Mouse (Mus musculus) monocyte, adult 2 months (primary cell): ENCODE measurements around the gene Dscam.

Source experiments
- DNase-seq, 2 experiments: peaks; one replicate each; pipeline ENCODE4 v3.0.0; 2022; ENCODE audit warnings: low spot score in 2 of 2, low read depth in 1 of 2

Dscam gene

DNA sequence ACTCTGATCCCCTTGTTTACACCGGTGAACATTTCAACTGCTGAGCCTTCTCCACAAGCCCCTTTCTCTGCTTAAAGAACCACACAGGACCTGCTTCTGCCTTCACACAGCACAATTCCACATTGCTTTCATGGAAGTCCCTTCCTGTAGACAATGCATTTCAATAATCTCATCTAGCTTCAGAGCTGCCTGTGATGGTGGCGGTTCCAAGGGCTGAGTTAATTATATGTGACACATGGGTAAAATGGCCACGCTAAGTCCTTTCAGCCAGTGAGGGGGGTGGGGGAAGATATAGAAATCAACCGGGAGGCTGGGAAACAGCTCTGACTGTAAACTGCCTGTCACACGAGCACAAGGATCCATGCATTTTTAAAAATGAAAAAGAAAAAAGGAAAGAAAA is 152.2 kb downstream of the Dscam start:
- DNase-seq = no peak

DNA sequence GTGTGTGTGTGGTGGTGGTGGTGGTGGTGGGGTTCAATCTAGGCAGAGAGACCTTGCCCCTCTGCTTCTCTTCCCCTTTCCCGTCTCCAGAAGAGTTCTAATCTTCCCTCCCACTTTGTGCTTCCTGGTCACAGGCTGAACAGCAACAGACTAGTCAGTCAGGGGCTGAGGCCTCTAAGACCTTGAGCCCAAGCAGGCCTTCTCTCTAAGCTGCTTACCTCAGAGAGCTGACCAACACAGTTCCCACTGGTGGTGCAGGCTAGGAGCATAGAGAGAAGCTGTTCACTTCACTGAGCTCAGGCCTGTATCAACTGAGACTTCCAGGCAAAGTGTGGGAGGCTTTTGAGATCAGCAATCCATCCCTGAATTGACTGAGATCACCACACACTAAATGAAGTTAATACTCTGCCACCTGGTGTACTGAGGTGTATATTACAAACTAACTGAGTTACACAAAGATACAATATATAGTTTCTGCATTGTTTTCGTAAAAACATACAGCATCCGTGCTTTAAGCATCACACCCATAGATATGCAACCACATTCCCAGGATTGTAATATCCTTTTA is 153.3 kb downstream of the Dscam start:
- DNase-seq = no peak

DNA sequence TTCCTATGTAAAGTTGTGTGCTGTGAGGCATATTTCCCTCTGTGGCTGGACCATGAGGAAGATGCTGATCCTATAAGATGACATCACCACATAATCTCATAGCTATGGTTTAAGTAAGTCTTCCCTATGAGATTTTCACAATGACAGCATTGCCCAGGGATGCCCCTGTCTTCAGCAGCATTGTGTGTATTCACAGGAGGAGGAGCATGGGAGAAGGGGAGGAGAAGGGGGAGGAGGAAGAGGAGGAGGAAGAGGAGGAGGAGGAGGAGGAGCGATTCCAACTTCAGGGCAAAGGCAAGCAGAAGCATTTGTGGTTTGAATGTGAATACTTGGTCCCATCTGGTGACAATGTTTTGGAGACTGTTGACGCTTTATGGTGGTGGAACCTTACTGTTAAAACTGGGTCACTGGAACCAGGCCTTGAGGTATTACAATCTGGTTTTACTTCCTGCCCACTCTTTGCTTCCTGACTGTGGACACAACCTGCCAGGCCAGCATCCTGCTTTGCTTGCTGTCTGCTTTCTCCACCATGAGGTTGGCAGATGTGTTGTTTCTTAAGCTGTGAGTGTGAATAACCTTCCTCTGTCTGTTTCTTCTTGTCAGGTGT is 154.2 kb downstream of the Dscam start:
- DNase-seq = no peak

DNA sequence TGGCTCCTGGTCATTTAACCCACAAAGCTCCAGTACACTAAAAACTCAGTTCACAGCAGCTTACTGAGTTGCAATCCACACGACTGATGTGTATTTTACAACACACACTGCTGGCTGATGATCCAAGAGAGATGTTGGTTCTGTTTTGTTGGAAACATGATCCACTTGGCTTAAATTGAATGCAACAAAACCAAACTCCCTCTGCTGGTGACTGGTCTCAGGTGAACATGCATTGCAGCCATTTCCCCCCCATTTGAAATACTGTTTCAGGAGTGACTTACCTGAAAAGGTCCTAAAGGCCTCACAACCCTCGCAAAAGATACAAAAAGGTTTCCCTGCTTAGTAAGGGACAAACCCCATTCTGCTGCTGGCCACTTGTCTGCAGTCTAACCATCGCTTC is 156.2 kb downstream of the Dscam start:
- no peak for DNase-seq

DNA sequence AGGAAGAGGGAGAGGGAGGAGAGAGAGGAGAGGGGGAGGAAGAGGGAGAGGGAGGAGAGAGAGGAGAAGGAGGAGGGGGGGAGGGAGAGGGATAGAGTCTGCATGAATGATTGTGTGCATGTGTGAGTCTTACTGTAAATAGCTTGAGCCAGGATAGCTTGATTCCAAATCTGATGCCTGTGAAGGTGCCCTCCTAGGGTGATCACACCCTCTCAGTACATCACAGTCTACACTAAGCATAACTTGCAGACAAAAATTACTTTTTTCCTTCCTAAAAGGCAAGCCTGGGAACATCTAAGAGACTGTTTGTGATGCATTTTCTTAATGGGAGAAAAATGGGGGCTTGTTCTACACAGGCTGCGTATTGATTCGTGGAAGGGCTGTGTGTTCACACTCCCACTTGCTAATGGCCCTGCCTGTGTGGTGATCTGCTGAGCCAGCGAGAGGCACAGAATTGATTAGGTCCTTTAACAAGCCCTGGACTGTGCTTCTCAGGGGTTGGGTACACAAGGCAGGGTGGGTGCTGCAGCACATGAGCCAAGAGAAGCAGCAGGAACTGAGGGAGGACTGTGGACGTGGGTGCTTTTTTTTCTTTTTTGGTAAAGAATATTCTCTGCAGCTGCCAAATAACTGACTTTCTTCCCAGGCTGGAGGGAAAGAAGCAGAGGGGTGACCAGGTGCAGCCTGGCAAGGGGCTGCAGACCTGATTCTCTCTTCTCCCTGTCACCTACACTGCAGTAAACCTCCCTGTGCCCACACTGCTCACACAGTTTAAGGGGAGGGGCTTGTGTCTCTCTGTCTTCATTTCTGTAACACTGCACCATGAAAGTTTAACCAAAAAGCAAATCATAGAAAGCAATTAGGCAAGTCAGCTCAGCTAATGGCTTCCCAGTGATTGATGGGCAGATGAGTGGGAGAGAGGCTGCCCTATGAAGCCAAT is 161.2 kb downstream of the Dscam start:
- DNase-seq = no peak

DNA sequence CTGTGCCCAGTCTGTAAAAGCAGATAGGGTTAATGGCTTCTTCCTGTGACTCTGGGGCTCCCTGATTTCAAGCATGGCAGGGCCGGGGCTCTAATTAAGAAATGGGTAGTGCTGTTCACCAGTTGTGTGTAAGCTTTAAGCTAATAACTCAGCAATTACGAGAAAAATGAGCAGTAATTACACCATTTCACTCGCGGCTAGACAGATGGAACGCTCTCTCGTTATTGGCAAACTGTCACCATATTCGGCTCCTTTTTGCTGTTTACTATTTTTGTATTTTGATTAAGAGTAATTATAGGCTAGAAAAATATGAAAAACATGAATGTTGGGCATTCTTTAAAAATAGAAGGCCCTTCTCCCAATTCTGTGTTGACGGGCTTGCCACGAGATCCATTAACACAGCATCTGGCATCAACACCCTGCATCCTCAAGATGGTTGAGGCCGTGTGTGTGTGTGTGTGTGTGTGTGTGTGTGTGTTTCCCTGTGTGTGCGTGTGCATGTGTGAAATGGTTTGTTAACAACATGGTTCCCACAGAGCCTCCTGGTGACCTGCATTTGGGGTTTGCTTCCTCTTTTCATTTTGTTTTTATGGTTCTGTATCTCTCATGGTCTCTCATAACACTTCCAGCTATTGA is 162.5 kb downstream of the Dscam start:
- DNase-seq = no peak

DNA sequence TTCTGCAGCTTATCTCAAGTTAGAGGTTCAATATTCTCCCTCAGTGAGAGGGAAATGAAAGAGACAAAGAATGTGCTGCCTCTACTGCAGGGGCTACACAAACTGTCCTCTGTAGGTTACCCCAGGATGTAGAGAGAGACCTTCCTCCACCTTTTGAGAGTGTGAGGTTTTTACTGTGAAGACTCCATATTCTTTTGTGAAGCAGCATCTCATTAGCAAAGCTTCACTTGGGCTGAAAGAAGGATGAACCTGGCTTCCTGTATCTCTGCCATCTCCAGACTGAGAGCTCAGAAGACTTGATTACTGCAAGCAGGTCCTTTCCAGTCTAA is 163.7 kb downstream of the Dscam start:
- no peak for DNase-seq

DNA sequence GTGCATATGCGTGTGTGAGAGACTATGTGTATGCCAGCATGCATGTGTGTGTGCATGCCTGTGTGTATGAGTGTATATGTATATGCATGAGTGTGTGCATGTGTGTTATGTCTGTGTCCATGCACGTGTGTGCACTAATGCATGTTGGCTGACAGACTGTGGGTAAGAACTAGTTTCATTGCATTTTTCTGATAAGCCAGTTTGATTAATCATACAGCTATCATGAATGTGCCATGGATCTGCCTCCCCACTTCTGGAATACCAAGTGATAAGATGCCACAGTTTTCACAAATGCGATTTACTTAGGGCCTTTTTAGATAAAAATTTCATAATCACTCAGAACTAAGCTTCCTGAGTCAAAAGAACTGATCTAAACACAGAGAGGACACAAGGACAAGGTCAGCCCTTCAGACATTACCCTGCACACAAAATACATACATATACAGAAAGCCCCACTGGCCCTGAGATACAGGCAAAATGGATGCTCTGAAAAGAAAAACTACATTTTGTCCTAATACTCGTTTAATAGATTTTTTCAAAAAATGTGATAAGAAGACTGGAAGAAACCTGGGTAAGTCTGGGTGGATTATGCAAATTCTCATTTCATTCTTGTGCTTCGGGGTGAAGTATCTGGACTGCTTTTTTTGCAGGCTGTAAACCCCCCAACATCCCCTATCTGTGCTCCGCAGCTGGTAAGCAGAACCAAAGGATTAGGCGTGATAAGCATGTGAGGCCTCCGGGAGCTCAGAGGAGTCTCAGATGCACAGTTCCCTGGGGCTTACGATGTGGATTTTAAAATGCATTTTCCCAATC is 164.3 kb downstream of the Dscam start:
- DNase-seq = no peak

DNA sequence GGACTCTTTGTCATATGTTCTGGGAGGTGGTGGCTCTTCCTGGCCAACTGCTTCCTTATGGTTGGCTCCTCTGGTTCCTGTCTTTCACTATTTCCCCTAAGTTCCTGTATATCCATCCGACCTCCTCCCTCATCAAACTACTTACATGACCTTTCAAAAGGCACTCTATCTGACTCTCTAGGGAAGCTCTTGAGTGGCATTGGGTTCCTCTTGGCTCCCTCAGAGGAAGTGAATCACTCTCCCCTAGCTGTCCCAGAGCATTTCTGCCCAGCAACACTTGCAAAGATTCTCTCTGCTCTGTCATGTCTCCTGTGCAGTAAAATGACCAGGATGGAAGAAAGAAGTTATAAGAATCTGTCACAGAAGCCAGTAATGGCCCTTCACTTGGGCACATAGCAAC is 166.6 kb downstream of the Dscam start:
- no peak for DNase-seq

DNA sequence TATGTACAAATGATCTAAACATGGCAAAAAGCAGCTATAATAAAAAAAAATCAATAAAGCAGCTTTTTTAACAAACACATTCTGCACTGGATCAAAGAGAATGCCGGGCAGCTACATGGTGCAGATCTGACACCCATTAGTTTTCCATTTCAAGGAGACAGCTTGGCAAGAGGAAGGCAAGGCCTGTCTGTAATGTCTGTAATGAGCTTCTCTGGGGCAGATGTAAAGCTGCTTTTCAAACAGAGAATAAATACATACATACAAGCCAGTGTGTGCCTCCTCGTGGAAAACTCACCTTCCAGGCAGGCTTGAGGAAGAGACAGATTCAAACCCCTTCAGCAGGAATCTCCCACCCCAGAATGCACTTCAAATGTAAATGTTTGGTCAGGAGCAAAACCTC is 167.7 kb downstream of the Dscam start:
- no peak for DNase-seq

DNA sequence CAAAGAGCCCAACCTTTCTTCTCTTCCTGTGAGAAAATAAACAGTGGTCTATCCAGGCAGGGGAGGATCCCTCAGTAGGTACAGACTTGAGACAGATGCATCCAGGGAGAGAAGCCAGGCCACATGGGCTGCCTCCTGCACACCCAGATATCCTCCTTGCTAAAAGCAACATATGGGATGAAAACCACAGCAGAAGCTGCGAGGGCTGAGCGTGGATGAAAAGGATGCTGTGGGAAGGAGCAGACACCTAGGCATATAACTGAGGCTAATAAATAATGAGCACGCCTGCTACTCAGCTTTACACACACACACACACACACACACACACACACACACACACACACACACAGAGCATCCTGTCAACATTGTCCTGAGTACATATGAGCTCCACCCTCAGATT is 168.4 kb downstream of the Dscam start:
- no peak for DNase-seq

DNA sequence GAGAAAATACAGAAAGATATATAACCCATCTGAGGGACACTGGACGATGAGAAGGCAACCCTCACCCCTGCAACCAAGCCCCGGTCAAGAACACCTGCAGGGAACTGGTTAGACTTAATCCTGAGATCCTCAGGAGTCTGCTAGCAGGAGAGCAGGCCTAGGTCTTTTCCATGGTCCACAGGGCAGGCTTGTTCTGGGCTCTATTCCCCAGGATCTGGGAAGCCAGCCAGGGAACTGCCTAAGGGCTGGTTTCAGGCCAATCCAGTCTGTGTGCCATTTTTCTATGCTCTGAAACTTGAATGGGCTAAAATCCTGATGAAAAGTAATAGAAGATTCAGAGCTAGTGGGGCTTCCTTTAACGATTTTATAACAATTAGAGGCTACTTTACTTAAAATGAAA is 173.7 kb downstream of the Dscam start:
- no peak for DNase-seq

DNA sequence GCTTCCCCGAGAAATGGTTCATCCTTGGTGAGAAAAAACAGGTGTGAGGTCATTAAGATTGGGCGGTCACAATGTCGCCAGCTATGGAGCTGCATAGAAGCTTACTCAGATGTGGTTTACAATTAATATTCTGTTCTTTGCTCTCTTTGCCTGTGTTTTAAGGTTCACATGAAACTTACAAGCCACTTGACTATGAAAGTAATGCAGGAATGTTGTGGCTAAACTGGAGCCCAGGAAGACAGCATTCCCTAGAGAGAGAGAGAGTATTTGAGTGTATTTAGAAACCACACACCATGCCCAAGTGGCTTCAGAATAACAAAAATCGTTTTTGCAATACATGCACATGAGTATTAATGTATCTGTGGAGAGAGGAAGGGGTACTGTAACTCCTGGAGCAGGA is 174.7 kb downstream of the Dscam start:
- no peak for DNase-seq

DNA sequence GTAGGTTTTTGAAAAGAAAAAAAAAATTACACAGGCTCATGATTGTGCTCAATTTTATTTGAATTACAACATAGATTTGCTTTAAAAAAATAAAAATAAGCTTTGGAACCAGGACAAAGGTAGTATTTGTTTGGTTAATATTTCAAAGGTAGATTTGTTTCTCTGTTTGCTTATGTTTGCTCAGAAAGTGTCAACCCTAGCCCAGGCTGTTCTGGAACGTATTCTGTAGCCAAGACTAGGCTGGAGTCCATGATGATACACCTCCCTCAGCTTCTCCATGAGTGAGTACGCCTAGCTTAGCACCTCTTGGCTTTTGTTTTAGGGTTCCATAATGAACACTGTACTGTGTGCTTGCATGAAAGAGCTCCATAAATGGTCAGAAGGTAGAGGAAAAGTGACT is 183.2 kb downstream of the Dscam start:
- no peak for DNase-seq

DNA sequence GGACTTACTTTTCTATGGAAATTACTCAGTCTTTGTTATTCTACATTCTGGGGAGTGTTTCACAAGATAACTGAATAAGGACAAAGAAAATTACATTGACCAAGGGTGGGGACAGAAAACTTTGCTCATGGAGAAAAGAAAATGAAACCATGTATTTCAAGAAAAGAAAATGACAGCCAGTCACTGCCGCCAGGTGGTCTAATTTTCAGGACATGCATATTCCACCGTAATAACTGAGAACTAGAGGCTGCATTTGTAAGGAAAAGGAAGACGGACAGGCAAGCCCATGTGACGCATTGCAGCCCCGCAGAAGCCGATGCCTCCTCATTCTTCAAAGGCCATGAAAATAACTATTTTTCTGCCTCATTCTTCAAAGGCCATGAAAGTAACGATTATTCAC is 197.3 kb downstream of the Dscam start:
- no peak for DNase-seq

DNA sequence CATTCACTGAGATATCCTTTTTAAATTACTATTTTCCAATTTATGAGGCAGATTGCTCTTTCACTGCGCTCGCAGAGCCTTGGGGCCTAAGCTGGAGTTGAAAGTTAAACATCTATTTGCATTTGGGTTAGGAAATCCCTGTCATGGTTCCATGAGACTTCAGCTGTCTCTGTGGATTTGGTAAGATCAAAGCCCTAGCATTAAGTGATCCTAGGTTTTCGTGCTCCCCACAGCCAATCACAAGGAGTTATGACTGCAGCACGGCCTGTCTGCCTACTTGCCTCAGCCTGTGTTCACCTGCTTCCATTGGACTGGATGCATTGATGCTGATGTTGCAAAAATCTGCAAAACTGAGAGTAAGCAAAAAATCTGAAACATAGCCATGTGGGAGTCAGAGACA is 198.8 kb downstream of the Dscam start:
- DNase-seq = no peak

DNA sequence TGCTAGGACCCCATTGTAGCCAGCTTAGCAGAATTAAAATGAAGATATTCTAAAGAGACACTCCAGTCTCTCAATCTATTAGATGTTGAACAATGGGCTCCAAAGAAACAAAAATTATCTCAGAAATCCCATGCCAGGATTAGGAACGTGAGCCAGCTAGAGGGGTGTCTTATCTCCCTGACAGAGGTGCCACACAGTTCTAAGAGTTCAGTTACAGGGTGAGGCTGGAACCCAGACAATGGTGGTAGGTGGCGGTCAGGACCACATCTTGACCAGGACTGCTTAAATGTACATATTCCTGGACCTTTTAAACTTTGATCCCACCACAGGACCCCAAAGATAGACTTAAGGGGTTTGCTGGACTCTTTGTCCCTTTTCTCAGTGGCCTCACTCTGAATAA is 200.1 kb downstream of the Dscam start:
- no peak for DNase-seq

DNA sequence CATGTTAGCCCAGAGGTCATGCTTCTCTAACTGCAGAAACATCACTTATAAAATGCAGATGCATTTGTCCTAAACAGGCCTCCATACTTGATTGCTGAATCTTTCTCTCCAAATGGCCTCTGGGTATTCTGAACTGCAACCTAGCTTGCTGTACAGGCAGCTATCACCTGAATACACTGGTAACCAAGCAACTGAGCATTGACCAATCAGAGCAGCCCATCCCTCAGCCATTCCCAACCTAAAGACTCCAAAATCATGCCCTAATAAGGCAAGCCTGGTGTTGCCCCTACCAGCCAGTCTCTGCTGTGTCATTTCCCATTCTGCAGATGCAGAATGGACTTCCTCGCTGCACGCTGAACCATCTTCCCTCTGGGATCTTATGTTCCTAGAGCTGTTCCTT is 200.9 kb downstream of the Dscam start:
- no peak for DNase-seq

DNA sequence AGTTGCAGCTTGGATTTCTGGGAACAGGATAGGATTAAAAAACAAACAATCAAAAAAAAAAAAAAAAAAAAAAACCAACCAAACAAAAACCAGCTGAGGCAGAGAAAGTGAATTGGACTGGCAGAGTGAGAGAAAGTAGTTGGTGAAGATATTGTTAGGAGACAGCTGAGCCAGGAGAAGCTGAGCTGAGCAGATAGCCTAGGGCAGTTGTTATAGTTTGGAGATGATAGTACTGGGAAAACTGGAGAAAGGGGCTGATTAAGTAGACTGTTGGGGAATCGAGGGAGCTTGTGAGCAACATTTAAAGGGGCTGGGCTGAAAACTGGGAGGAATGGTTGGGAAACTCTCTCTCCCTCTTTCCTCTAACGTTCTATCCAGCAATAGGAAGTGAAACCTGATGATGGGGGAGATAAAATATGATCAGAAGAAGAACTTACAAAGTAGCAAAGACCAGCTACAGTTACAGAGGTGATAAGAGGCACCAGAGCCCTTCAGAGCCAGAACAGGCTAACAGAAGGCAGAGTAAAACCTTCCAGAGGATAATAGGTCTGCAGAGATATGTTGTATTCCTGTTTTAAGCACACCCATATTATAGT is 201.6 kb downstream of the Dscam start:
- DNase-seq = no peak

DNA sequence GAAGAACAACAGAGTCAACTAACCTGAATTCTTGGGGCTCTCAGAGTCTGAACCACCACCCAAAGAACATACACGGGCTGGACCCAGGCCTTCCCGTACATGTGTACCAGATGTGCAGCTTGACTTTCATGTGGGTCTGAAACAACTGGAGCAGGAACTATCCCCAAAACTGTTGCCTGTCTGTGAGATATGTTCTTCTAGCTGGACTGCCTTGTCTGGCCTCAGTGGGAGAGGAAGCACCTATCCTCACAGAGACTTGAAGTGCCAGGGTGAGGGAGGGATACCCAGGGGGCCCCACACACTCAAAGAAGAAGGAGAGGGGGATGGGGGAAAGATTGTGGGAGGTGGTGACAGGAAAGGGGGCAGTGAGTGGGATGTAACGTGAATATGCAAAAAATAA is 210.9 kb downstream of the Dscam start:
- DNase-seq = no peak
